Mouse (Mus musculus): Measurements from ENCODE around the gene Aup1.

The Aup1 gene

DNA sequence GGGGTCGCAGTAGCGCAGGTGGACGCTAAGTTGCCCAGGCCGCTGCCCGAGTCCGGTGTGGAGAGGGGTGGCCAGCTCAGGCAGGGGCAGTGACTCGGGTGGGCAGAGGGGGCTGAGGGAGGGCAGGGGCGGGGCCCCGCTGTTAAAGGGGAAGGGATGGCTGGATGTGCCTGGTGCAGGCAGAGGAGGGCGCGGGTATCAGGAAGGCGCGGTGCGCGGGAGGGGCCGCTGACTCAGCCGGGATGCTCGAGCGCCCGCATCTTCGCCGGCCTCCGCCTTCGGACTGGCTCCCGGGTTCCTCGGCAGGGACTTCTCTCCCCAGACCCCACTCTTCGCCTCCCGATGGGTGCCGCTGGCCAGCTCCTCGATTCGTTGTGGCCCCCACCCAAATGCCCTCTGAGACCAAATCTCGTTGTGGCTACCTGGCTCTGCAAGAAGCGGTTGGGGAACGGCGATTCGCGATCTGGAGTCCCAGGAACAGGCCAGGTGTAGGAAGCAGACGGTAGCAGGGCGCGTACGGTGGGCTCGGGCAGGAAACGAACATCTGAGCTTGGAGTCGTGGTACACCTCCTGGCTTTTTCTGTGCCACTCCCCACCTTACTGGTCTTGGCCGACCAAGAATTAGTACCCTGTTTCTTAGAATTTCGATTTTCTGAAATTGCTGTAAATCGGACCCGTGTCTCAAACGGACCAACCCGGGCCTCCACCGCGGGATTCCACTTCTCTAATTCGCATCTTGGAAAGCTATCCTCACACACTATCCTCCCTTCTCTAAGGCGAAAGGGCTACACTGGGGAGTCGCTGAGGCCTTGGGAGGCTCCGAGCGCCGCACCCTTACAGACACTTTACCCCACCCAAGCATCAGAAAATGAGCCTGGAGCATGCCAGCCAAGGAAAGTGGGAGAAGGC lies 16.2 kb downstream of the Aup1 start:
- peak; percentile 46 to 71 for DNase-seq

GRCm38 (mm10) chr6:83071220-83071619 lies 16.9 kb downstream of the Aup1 start:
- no peak for DNase-seq

DNA sequence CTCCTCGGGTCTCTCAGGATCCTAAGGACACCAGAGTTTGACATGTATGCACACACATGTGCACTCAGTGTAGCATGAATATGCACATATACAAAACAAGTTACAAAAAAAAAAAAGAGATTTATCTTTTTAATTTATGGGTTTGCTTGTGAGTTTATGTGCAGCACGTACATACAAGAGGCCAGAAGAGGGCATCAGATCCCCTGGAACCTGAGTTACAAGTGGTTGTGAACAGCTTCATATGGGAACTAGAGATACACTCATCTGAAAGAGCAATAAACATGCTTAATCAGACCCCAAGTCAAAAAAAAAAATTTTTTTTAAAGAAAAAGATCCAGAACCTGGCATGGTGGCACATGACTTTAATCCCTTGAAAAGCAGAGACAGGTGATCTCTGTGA lies 20.7 kb downstream of the Aup1 start:
- peak in 1 of 2 experiments; percentile 37 for DNase-seq

DNA sequence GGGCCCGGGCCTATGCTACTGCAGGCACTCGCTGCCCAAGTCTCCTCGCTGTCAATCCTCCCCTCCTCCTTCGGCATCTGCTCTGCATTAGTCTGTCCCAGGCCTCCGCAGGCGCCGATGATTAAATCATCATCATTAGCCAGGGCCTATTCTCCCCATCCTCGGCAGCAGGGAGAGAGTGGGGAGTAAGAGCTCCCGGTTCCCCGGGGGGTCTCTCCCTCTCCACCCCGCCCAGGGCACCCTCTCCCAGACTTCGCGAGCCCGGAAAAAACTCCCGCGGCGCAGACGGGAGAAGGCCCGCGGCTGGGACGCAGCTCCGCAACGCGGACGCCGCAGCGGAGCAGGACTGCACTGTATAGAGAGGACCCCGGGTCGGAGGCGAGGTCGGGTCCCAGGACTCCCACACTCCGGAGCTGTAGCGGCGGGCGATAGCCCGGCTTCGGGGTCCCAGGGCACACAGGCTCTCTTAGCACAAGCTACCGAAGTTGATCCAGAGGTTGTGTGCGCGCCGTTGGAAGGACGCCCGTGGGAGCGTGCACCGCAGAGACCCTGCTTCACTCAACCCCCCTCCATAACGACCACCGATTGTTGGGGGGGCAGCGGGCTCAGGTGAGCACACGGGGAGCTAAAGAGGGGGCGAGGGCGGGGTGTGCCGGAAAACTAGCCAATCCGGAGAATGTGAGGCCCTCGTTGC lies 23.5 kb downstream of the Aup1 start, which contains the start of gene Pcgf1:
Gene Pcgf1 (plus strand): TSS at position 240 of the 694 bp plus-strand sequence.
- DNase-seq = peak in 1 of 2 experiments; percentile 67

- peak; percentile 100 for DNase-seq
Measured at GRCm38 (mm10) chr6:83078324-83078858, 24.1 kb downstream of the Aup1 start.

DNA sequence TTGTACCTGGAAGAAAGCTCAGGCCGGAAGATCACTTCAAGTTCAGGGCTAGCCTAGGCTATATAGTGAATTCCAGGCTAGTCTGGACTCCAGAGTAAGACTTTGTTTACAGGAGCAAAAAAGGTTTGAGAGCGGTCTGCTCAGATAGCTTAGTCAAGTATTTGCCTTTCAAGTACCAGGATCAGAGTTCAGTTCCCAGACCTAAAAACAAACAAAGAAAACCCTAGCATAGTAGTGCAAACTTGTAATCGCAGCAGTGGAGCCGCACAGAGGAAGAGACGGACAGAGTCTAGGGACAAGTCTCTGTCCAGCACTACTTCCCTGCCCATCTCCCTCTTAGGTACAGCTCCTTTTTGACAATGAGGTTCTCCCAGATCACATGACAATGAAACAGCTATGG lies 25.9 kb downstream of the Aup1 start:
- no peak for DNase-seq

DNA sequence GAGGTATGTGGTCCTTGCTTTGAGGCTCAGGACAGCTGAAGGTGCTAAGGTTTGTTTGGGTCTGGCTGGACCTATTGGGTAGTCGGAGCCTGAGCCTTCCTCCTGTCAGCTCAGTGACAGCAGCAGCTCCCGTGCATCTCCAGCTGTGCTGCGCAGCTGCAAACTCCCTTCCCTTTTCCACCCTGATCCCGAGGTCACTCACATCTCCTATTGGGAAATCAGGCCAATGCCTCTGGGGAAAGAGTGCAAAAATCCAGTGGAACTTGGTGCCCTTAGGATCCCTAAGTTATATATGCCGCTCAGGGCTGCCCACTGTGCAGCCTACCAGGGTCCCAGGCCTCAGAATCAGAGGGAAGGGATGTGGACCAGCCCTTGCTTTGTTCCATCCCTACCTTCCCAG lies 29.2 kb downstream of the Aup1 start:
- DNase-seq = no peak

- peak; percentile 18 to 26 for DNase-seq
Measured at GRCm38 (mm10) chr6:83084477-83084876, 30.2 kb downstream of the Aup1 start.

- DNase-seq = peak; percentile 34 to 49
Measured at GRCm38 (mm10) chr6:83086121-83087035, 32.1 kb downstream of the Aup1 start, which contains the start of gene Lbx2. Gene Lbx2, plus strand, starts transcription at chr6:83086367.

- DNase-seq = peak; percentile 44 to 64
Measured at GRCm38 (mm10) chr6:83087205-83087925, 33.0 kb downstream of the Aup1 start.

DNA sequence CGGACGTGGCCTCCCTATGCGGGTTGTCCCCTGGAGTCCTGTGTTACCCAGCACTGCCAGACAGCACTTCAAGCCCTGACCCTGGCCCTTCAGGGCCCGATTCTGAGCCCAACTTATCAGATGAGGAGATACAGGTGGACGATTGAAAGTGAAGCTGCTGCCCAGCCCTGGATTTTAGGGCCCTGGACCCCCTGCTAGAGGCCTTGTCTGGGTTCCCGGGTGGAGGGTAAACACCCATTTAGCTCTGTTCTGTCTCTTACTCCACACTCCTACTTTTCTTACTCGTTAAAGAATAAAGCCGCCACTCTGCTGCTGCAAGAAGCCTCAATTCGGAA lies 33.6 kb downstream of the Aup1 start:
- DNase-seq = no peak

GRCm38 (mm10) chr6:83092416-83093127 lies 38.3 kb downstream of the Aup1 start:
- DNase-seq = peak; percentile 71 to 75

- no peak for DNase-seq
Measured at GRCm38 (mm10) chr6:83095968-83096367, 41.6 kb downstream of the Aup1 start.

DNA sequence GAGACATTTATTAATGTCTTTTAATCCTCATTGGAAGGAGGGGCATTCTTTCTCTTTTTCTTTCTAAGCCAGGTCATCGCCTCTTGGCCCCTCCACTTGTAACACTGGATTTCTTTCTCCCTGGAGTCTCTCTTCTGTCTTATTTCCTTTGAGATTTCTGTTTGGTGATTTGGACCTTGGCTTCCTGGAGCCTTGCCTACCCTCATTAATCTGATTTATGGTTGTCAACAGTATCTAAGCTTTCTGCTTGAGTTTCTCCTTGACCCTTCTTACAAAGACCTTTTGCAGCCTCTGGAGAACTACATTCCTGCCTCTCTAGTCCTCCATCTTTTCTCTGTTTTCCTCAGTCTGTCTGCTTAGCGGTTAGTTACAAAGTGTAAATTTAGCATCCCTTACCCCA lies 44.1 kb downstream of the Aup1 start:
- peak in 1 of 2 experiments; percentile 37 for DNase-seq

GRCm38 (mm10) chr6:83101316-83101687 lies 47.0 kb downstream of the Aup1 start, which contains the start of the genes Ccdc142 and Gm42688:
Gene Ccdc142, plus strand, starts transcription at chr6:83101601.
Gene Gm42688, plus strand, starts transcription at chr6:83101617.
- peak; percentile 90 to 95 for DNase-seq

- DNase-seq = peak; percentile 79 to 87
Measured at GRCm38 (mm10) chr6:83101688-83102556, 47.6 kb downstream of the Aup1 start.

- DNase-seq = no peak
Measured at GRCm38 (mm10) chr6:83103130-83103650, 48.9 kb downstream of the Aup1 start.

DNA sequence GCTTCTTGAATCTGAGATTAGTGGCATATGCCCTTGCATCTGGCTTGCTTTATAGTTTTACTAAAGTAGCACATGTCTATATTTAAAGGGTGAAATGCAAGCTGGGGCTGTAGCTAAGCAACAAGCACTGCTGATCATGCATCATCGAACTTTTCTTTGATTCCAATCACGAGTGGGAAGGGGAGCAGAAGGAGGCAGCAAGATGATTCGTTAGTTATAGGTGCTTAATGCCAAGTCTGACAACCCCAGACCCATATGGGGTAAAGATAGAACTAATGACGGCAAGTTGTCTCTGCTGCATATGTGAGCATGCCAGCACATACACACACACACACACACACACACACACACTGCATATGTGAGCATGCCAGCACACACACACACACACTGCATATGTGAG lies 49.8 kb downstream of the Aup1 start:
- no peak for DNase-seq
